Mouse (Mus musculus): ENCODE results near the gene Taar7a.

Taar7a gene
- long read RNA-seq, experiment 1 = 0 reads
- long read RNA-seq, experiment 2 = 0 reads

GRCm38 (mm10) chr10:23993381-23993780, at the start of gene Taar7a:
TSS of gene Taar7a (minus strand) at chr10:23993481.
- intact Hi-C loops (cut with DNase I) = no loop called here

- intact Hi-C loops (cut with DNase I) = no loop called here
These were observed 47.0 kb upstream of the Taar7a start for GRCm38 (mm10) chr10:24040120-24040869.

- intact Hi-C loops (cut with DNase I) = no loop called here
These were observed 44.0 kb upstream of the Taar7a start, which contains the start of gene Taar7e for GRCm38 (mm10) chr10:24037314-24037713. TSS of gene Taar7e (plus strand) at chr10:24037614.

- intact Hi-C loops (cut with DNase I) = no loop called here
These were observed 38.1 kb upstream of the Taar7a start for GRCm38 (mm10) chr10:24031347-24031746.

- intact Hi-C loops (cut with DNase I) = no loop called here
These were observed 33.6 kb upstream of the Taar7a start, which contains the start of gene Taar7d for GRCm38 (mm10) chr10:24026922-24027321. TSS of gene Taar7d (plus strand) at chr10:24027222.

- intact Hi-C loops (cut with DNase I) = no loop called here
These were observed 14.9 kb upstream of the Taar7a start for GRCm38 (mm10) chr10:24008143-24008542.

GRCm38 (mm10) chr10:24007034-24007433, 13.8 kb upstream of the Taar7a start:
- intact Hi-C loops (cut with DNase I) = no loop called here

- intact Hi-C loops (cut with DNase I) = no loop called here
These were observed 13.2 kb upstream of the Taar7a start for GRCm38 (mm10) chr10:24006442-24006841.

GRCm38 (mm10) chr10:23999639-24000038, 6.4 kb upstream of the Taar7a start, which contains the start of gene Taar7b:
TSS of gene Taar7b (plus strand) at chr10:23999939.
- intact Hi-C loops (cut with DNase I) = no loop called here

GRCm38 (mm10) chr10:23986419-23986818, 6.9 kb downstream of the Taar7a start:
- intact Hi-C loops (cut with DNase I) = no loop called here

- intact Hi-C loops (cut with DNase I) = no loop called here
These were observed 7.7 kb downstream of the Taar7a start, which contains the start of gene Taar6 for GRCm38 (mm10) chr10:23985546-23985945. TSS of gene Taar6 (minus strand) at chr10:23985646.

GRCm38 (mm10) chr10:23978901-23979705, 14.2 kb downstream of the Taar7a start:
- intact Hi-C loops (cut with DNase I) = loop anchor here (2.0 to 5.0 kb wide), 3 partner anchors 102 to 164 kb away; no protein-coding TSS in a partner anchor

GRCm38 (mm10) chr10:23977958-23978357, 15.3 kb downstream of the Taar7a start:
- intact Hi-C loops (cut with DNase I) = loop anchor here (2.0 to 5.0 kb wide), 3 partner anchors 103 to 163 kb away; no protein-coding TSS in a partner anchor

- intact Hi-C loops (cut with DNase I) = no loop called here
These were observed 22.0 kb downstream of the Taar7a start for GRCm38 (mm10) chr10:23971256-23971655.

GRCm38 (mm10) chr10:23970656-23971165, 22.6 kb downstream of the Taar7a start, which contains the start of gene Taar5:
TSS of gene Taar5 (plus strand) at chr10:23970706.
- intact Hi-C loops (cut with DNase I) = no loop called here

GRCm38 (mm10) chr10:23964921-23965610, 28.2 kb downstream of the Taar7a start:
- intact Hi-C loops (cut with DNase I) = no loop called here

- intact Hi-C loops (cut with DNase I) = no loop called here
These were observed 29.8 kb downstream of the Taar7a start for GRCm38 (mm10) chr10:23963444-23963843.

- intact Hi-C loops (cut with DNase I) = no loop called here
These were observed 32.8 kb downstream of the Taar7a start, which contains the start of gene Taar4 for GRCm38 (mm10) chr10:23960444-23960915. TSS of gene Taar4 (plus strand) at chr10:23960494.

- intact Hi-C loops (cut with DNase I) = no loop called here
These were observed 34.2 kb downstream of the Taar7a start for GRCm38 (mm10) chr10:23959071-23959470.

- intact Hi-C loops (cut with DNase I) = no loop called here
These were observed 41.6 kb downstream of the Taar7a start for GRCm38 (mm10) chr10:23951714-23952113.

Measured in adrenal gland (tissue).